Mouse (Mus musculus) liver, embryonic 13.5 days (tissue): Measurements from ENCODE around the gene Colq. TPM values are rescaled to one million over a fixed set of nuclear protein-coding genes. Genes with fewer than 3 reads are reported as not detected.
"Not testable (repeated sequence)": the region's sequence is repeated elsewhere in the genome, so short reads cannot be mapped to it uniquely, and the experiment has no call there.

Experiments
- ATAC-seq: fragments of 200-750 bp; cut with Nextera tagmentation; 2 replicates; pipeline ENCODE4 v1.8.0; 2017; ENCODE audit warnings: low read depth, mild to moderate bottlenecking, moderate number of reproducible peaks, moderate library complexity
- DNase-seq: peaks from one replicate; pipeline ENCODE4 v3.0.0; 2022
- H3K27ac ChIP-seq: fragments of 300-500 bp; sonication (generic); 2 replicates; pipeline ENCODE4 v1.5.1; 2015; ENCODE audit warnings: moderate library complexity, mild to moderate bottlenecking, inconsistent platforms
- H3K27me3 ChIP-seq: fragments of 300-500 bp; sonication (generic); 2 replicates; pipeline ENCODE4 v1.6.1; 2015; ENCODE audit warnings: mild to moderate bottlenecking, inconsistent platforms
- H3K36me3 ChIP-seq: fragments of 300-500 bp; sonication (generic); 2 replicates; pipeline ENCODE4 v1.6.1; 2015; ENCODE audit warnings: mild to moderate bottlenecking, inconsistent platforms
- H3K4me1 ChIP-seq: fragments of 300-500 bp; sonication (generic); replicated peaks from 2 replicates; pipeline ENCODE4 v1.6.1; 2015; ENCODE audit warnings: inconsistent platforms
- H3K4me2 ChIP-seq: fragments of 300-500 bp; sonication (generic); 2 replicates; pipeline ENCODE4 v1.6.1; 2015; ENCODE audit warnings: inconsistent platforms, mild to moderate bottlenecking, moderate library complexity
- H3K4me3 ChIP-seq: fragments of 300-500 bp; sonication (generic); replicated peaks from 2 replicates; pipeline ENCODE4 v1.5.1; 2015; ENCODE audit warnings: mild to moderate bottlenecking, inconsistent platforms
- H3K9ac ChIP-seq: fragments of 300-500 bp; sonication (generic); 2 replicates; pipeline ENCODE4 v1.6.1; 2015; ENCODE audit warnings: mild to moderate bottlenecking, inconsistent platforms
- H3K9me3 ChIP-seq: fragments of 300-500 bp; sonication (generic); replicated peaks from 2 replicates; pipeline ENCODE4 v1.6.1; 2016; ENCODE audit warnings: inconsistent platforms
- WGBS: fragments of 180-500 bp; shearing (Covaris S2); methylation state at CpG from one replicate; pipeline ENCODE4 v1.1.7; 2015; ENCODE audit not compliant: insufficient replicate concordance; 5-methylcytosine and 5-hydroxymethylcytosine counted together
- polyA plus RNA-seq: library from polyadenylated mRNA; unstranded; fragments of >200 nt; fragmentation: Nextera tagmentation; extraction: Ambion mirVana; gene quantifications from 2 replicates; pipeline ENCODE4 v1.2.1, GENCODE M21; 2015

The Colq gene
- polyA plus RNA-seq: 0.08 and 0.10 TPM in 2 replicates

DNA sequence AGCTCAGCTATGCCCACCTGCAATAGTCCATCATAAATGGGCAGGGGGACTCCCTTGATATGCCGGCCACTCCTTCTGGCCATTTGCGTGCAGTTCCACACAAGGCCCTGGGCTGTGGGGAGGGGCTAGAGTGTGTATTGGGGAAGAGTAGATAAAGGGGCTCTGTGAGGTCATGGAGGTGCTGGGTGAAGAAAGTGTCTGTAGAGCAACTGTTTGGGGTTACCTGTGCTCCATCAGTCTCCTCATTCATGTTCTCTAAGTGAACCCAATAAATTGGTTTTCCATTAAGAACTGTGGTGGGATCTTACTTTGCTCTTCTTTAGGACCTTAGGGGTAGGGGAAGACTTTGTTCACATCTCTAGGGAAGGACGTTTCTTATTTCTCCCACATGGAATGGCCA, at the start of gene Colq:
Gene Colq (minus strand): TSS at position 101 of the 400 bp plus-strand sequence.
- 70% methylated on average over 3 of the region's 3 CpGs for WGBS
- H3K4me3 ChIP-seq: no peak within 1 kb of the TSS

GRCm38 (mm10) chr14:31640346-31640889, 49.3 kb upstream of the Colq start, which contains the start of gene Gm49387:
Gm49387 (minus strand) TSS chr14:31640878.
- Histone ChIP-seq H3K27ac (peak within 1 kb of the TSS; percentile 88), H3K4me2 (peak within 1 kb of the TSS; percentile 92), H3K9ac (peak within 1 kb of the TSS; percentile 87), H3K4me3 (peak within 1 kb of the TSS; percentile 78), H3K36me3 (no peaks in the 10 kb centered on the region; the same call in 1 of the 2 replicates), H3K4me1 (peaks cover 23% of the 10 kb centered on the region), H3K27me3 (no peaks in the 10 kb centered on the region), H3K9me3 (no peaks in the 10 kb centered on the region)
- ATAC-seq: peak; percentile 2; the same call in 1 of the 2 replicates
- no peak for DNase-seq
- 6% methylated on average over 26 of the region's 26 CpGs for WGBS

More for the DNA sequence above, at the start of gene Colq:
- no peak for ATAC-seq
- no peak within 1 kb of the TSS for H3K4me2 ChIP-seq
- H3K27ac ChIP-seq: no peak within 1 kb of the TSS
- H3K9ac ChIP-seq: no peak within 1 kb of the TSS
- H3K9me3 ChIP-seq: no peaks in the 10 kb centered on the region
- H3K36me3 ChIP-seq: no peaks in the 10 kb centered on the region
- H3K27me3 ChIP-seq: no peaks in the 10 kb centered on the region
- H3K4me1 ChIP-seq: no peaks in the 10 kb centered on the region
- no peak for DNase-seq

DNA sequence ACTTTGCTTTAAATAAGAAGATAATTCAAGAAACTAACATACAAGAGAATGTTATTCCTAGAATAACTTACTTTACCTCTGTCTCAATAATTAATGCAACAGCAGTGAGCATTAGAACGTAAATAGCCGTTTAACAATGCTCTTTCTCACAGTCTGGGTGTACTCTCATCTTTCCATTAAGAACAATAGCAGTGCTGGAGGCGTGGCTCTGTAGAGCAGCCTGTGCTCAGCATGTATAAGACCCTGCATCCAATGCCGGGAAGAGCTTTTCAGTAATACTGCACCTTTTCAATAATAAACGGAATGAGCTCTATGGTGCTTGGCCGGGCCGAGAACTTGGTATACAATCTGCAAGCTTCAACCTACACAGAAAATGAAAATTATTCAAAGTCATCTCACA, 39.5 kb upstream of the Colq start:
- no peaks in the 10 kb centered on the region for H3K9me3 ChIP-seq
- no peak overlapping the region for H3K4me3 ChIP-seq
- DNase-seq (no peak), ATAC-seq (no peak)
- no peak overlapping the region for H3K9ac ChIP-seq
- H3K4me2 ChIP-seq: no peak overlapping the region
- H3K36me3 ChIP-seq: no peaks in the 10 kb centered on the region
- H3K27me3 ChIP-seq: no peaks in the 10 kb centered on the region
- H3K27ac ChIP-seq: no peak overlapping the region
- H3K4me1 ChIP-seq: no peaks in the 10 kb centered on the region
- 75% methylated on average over 7 of the region's 7 CpGs for WGBS

DNA sequence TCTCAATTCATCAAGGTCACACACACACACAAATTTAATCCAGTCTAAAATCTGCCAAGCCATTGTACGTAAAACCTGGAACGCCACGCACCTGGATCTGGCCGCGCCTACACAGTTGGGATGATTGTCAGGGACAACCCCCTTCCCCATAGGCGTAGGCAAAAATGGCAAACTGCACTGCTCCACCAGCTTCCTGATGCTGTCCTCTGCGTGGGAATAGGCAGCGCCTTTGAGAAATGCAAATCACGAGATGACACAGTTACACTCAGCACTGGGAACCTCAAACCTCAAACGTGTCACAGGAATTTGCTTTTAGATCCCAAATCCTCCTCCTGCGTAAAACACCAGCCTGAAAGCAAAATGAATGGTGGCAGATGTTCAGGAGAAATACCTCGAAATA, 31.6 kb upstream of the Colq start:
- Histone ChIP-seq H3K27ac (no peak overlapping the region), H3K36me3 (no peaks in the 10 kb centered on the region), H3K4me2 (no peak overlapping the region), H3K9me3 (no peaks in the 10 kb centered on the region), H3K9ac (no peak overlapping the region), H3K27me3 (no peaks in the 10 kb centered on the region), H3K4me3 (no peak overlapping the region), H3K4me1 (0 out of 2 replicates have a peak, but pooled peaks cover 4% of the 10 kb centered on the region)
- 74% methylated on average over 12 of the region's 12 CpGs for WGBS
- no peak for ATAC-seq
- DNase-seq: no peak

DNA sequence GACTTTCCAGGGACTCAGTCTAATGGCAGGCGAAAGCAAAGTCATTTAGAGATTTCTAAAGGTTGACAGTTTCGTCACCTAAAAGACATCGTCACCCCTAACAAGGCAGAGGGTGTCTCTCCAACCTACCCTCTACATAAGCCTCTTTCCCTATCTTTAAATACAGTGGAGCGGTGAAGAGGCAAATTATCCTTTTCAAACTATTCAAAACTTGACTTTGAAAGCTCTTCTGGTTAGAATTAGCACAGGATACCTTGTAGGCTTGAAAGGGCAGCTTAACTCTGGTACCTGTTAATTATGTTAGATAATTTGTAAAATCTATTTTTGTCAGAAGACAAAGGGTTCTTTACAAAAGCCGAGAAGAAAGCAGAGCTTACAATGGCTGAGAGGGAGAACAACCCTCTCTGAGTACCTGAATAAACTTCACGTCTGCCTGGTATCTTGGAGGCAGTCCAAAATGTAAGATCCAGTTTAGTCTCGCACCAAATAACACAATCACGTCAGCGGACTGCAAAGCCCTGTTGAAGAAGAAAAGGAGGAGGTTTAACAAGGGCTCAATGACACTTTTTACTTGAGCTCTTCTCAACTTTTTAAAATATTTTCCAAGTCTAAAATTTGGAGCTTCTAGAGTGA, 29.6 kb upstream of the Colq start:
- Histone ChIP-seq H3K9ac (no peak overlapping the region), H3K36me3 (no peaks in the 10 kb centered on the region), H3K4me2 (no peak overlapping the region), H3K27ac (no peak overlapping the region), H3K9me3 (no peaks in the 10 kb centered on the region), H3K4me3 (no peak overlapping the region), H3K27me3 (no peaks in the 10 kb centered on the region), H3K4me1 (0 out of 2 replicates have a peak, but pooled peaks cover 4% of the 10 kb centered on the region)
- ATAC-seq: no peak
- no peak for DNase-seq
- WGBS: 72% methylated on average over 9 of the region's 9 CpGs

GRCm38 (mm10) chr14:31617997-31618396, 26.9 kb upstream of the Colq start:
- ATAC-seq: no peak
- Histone ChIP-seq H3K4me2 (no peak overlapping the region), H3K27ac (no peak overlapping the region), H3K9ac (no peak overlapping the region), H3K36me3 (0 out of 2 replicates have a peak, but pooled peaks cover 2% of the 10 kb centered on the region), H3K27me3 (no peaks in the 10 kb centered on the region), H3K9me3 (no peaks in the 10 kb centered on the region), H3K4me1 (0 out of 2 replicates have a peak, but pooled peaks cover 4% of the 10 kb centered on the region), H3K4me3 (no peak overlapping the region)
- no peak for DNase-seq
- 53% methylated on average over 3 of the region's 3 CpGs for WGBS

- H3K4me1 ChIP-seq: 0 out of 2 replicates have a peak, but pooled peaks cover 4% of the 10 kb centered on the region
- no peak overlapping the region for H3K4me3 ChIP-seq
- no peak overlapping the region for H3K4me2 ChIP-seq
- H3K27me3 ChIP-seq: no peaks in the 10 kb centered on the region
- ATAC-seq (no peak), DNase-seq (no peak)
- no peak overlapping the region for H3K9ac ChIP-seq
- H3K27ac ChIP-seq: no peak overlapping the region
- WGBS: 79% methylated on average over 9 of the region's 9 CpGs
- H3K36me3 ChIP-seq: 0 out of 2 replicates have a peak, but pooled peaks cover 2% of the 10 kb centered on the region
- H3K9me3 ChIP-seq: no peaks in the 10 kb centered on the region
These were observed 26.1 kb upstream of the Colq start for GRCm38 (mm10) chr14:31617204-31617603.

GRCm38 (mm10) chr14:31613671-31614070, 22.5 kb upstream of the Colq start:
- ATAC-seq: no peak

DNA sequence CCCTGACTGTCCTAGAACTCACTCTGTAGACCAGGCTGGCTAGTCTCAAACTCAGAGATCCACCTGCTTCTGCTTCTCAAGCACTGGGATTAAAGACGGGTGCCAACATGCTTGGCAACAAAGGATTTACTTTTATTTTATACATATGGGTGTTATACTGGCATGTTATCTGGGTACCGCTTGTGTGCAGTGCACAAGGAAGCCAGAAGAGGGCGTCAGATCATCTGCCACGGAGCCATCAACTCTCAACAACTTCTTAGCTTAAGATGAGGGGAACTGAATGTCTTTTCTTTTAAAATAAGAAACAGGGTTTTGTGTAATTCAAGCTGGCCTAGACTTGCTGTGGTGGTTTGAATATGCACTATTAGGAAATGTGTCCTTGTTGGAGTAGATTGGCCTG, 20.8 kb upstream of the Colq start:
- H3K27ac ChIP-seq: no peak overlapping the region
- no peaks in the 10 kb centered on the region for H3K9me3 ChIP-seq
- 54% methylated on average over 4 of the region's 4 CpGs for WGBS
- H3K36me3 ChIP-seq: 0 out of 2 replicates have a peak, but pooled peaks cover 2% of the 10 kb centered on the region
- H3K27me3 ChIP-seq: no peaks in the 10 kb centered on the region
- no peak overlapping the region for H3K4me3 ChIP-seq
- H3K9ac ChIP-seq: no peak overlapping the region
- DNase-seq (no peak), ATAC-seq (no peak)
- no peak overlapping the region for H3K4me2 ChIP-seq
- H3K4me1 ChIP-seq: no peaks in the 10 kb centered on the region

More at GRCm38 (mm10) chr14:31613671-31614070, 22.5 kb upstream of the Colq start:
- H3K4me2 ChIP-seq: no peak overlapping the region
- 67% methylated on average over 5 of the region's 5 CpGs for WGBS
- H3K9me3 ChIP-seq: no peaks in the 10 kb centered on the region
- H3K36me3 ChIP-seq: 0 out of 2 replicates have a peak, but pooled peaks cover 2% of the 10 kb centered on the region
- no peaks in the 10 kb centered on the region for H3K27me3 ChIP-seq
- H3K27ac ChIP-seq: no peak overlapping the region
- no peak for DNase-seq
- no peaks in the 10 kb centered on the region for H3K4me1 ChIP-seq
- no peak overlapping the region for H3K4me3 ChIP-seq
- no peak overlapping the region for H3K9ac ChIP-seq

DNA sequence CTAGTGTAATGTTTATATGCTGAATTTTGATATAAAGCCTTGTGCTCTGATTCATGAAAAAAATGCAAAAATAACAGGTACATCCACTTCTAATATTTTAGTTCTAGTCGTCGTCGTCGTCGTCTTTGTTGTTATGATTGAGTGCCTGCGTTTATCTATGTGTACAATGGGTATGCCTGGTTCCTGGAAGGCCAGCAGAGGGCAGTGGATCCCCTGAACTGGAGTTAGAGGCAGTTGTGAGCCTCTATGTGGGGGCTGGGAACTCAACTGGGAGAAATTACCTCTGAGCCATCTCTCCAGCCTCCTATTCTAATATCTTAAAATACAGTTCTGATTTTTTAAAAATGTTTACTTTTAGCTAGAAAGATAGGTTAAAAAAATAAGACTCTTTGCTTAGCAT, 14.4 kb upstream of the Colq start:
- WGBS: 40% methylated on average over 6 of the region's 6 CpGs
- no peaks in the 10 kb centered on the region for H3K9me3 ChIP-seq
- H3K27ac ChIP-seq: no peak overlapping the region
- ATAC-seq (no peak), DNase-seq (no peak)
- no peaks in the 10 kb centered on the region for H3K36me3 ChIP-seq
- no peaks in the 10 kb centered on the region for H3K27me3 ChIP-seq
- no peak overlapping the region for H3K4me3 ChIP-seq
- no peak overlapping the region for H3K4me2 ChIP-seq
- no peak overlapping the region for H3K9ac ChIP-seq
- H3K4me1 ChIP-seq: peaks cover 30% of the 10 kb centered on the region

GRCm38 (mm10) chr14:31604916-31605315, 13.8 kb upstream of the Colq start:
- Histone ChIP-seq H3K9me3 (no peaks in the 10 kb centered on the region), H3K27ac (no peak overlapping the region), H3K9ac (no peak overlapping the region), H3K4me2 (no peak overlapping the region), H3K36me3 (no peaks in the 10 kb centered on the region), H3K27me3 (no peaks in the 10 kb centered on the region), H3K4me3 (no peak overlapping the region), H3K4me1 (peaks cover 30% of the 10 kb centered on the region)
- ATAC-seq (no peak), DNase-seq (no peak)
- WGBS: 64% methylated on average over 5 of the region's 5 CpGs

- DNase-seq: peak; percentile 70
- Histone ChIP-seq H3K27ac (peak overlapping the region; percentile 6; the same call in 1 of the 2 replicates), H3K4me1 (peaks cover 30% of the 10 kb centered on the region)
- H3K9ac ChIP-seq, H3K4me3 ChIP-seq, H3K9me3 ChIP-seq, H3K4me2 ChIP-seq, H3K27me3 ChIP-seq, H3K36me3 ChIP-seq: not testable (repeated sequence)
- peak; percentile 97 for ATAC-seq
- WGBS: 30% methylated on average over 6 of the region's 6 CpGs
These were observed 11.5 kb upstream of the Colq start for GRCm38 (mm10) chr14:31602616-31602979.
